Mouse (Mus musculus): ENCODE data around the gene Gm10518. TPM values are rescaled to one million over a fixed set of nuclear protein-coding genes. Genes with fewer than 3 reads are reported as not detected.

Gene Gm10518
- polyA plus RNA-seq, 1 experiment from 2014 or later = 0.08 TPM

DNA sequence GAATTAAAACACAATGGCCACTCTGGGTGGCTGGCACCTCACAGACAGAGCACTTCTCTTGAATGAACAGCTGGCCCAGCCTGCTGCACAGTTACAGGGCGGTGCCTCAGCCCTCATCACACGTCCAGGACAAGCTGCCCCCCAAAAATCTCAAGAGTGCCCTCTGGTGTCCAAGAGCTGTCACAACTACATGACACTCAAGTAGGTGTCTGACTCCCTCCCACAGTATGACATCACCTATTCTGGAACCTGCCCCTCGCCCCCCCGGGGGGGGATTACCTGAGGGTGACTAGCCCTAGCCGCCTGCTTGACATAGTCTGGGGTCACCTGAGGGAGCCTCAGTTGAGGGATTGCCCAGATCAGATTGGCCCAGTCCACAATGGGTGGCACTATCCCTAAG, 41.7 kb downstream of the Gm10518 start:
- WGBS (ENCODE audit: insufficient replicate concordance) = 12% methylated on average over 5 of the region's 5 CpGs
- ATAC-seq (ENCODE audit: low read depth) = peak; percentile 83
- Histone ChIP-seq H3K4me1 (ENCODE audit: control insufficient read depth, low read depth, low read length) (peaks cover 8% of the 10 kb centered on the region), H3K27me3 (ENCODE audit: control insufficient read depth, insufficient read depth, low read depth, low read length) (no peaks in the 10 kb centered on the region), H3K4me2 (ENCODE audit: low read depth, low read length) (no peak overlapping the region), H3K36me3 (ENCODE audit: control insufficient read depth, insufficient read depth) (no peaks in the 10 kb centered on the region), H3K9me3 (replicated peaks; ENCODE audit: control insufficient read depth, low read length) (no peaks in the 10 kb centered on the region), H3K4me3 (ENCODE audit: low read depth, low read length) (no peak overlapping the region), H3K9ac (ENCODE audit: low read depth, low read length) (no peak overlapping the region), H3K27ac (ENCODE audit: low read length) (no peak overlapping the region)

DNA sequence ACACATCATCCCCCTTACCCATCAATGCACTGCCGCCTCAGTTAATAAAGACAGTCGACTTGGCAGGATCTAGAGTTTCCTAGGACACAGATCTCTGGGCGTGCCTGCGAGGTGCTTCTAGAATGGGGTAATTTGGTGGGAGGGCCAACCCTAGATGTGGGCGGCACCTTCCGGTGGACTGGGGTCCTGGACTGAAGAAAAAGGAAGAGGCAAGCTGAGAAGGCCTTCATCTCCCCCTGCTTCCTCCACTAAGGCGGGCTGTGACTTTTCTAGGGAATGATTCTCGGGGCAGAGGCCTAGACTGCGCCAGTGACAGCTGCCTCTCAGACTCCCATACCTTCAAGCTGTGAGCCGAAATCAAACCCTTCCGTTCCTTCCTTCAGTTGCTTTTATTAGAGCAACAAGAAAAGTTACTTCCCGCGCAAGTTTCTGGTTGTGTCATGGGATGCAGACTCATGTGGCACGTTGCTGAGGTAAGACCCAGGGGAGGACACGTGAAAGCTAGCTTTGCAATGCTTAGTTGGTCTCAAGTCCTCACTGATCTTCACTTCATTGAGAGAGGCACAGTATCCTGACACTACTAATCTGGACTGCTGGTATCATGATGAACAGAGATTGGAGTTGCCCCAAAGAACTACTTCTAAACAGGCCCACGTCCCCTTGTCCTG, 42.8 kb downstream of the Gm10518 start:
- Histone ChIP-seq H3K4me2 (ENCODE audit: low read depth, low read length) (no peak overlapping the region), H3K27ac (ENCODE audit: low read length) (no peak overlapping the region), H3K36me3 (ENCODE audit: control insufficient read depth, insufficient read depth) (no peaks in the 10 kb centered on the region), H3K9ac (ENCODE audit: low read depth, low read length) (no peak overlapping the region), H3K4me1 (ENCODE audit: control insufficient read depth, low read depth, low read length) (peaks cover 8% of the 10 kb centered on the region), H3K4me3 (ENCODE audit: low read depth, low read length) (no peak overlapping the region), H3K27me3 (ENCODE audit: control insufficient read depth, insufficient read depth, low read depth, low read length) (no peaks in the 10 kb centered on the region), H3K9me3 (replicated peaks; ENCODE audit: control insufficient read depth, low read length) (no peaks in the 10 kb centered on the region)
- 73% methylated on average over 16 of the region's 16 CpGs for WGBS (ENCODE audit: insufficient replicate concordance)
- no peak for ATAC-seq (ENCODE audit: low read depth)

DNA sequence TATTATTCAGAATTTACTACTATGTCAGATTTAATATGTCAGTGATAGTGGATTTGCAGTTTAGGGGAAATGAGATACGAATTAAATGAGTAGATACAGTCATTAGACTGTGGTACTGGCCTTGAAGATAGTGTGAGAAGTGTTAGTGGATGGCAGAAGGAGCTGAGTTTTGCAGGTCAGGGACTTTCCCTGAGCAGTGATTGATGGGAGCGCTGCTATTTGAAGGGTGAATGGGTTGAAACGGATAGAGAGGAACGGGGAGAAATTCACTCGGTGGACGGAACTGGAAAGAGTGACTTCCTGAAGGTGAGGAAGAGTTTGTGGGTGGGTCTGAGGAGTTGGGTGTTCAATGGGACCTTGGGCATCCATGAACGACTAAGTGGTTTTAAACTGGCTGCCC, 44.0 kb downstream of the Gm10518 start:
- Histone ChIP-seq H3K4me2 (ENCODE audit: low read depth, low read length) (no peak overlapping the region), H3K36me3 (ENCODE audit: control insufficient read depth, insufficient read depth) (no peaks in the 10 kb centered on the region), H3K9me3 (replicated peaks; ENCODE audit: control insufficient read depth, low read length) (no peaks in the 10 kb centered on the region), H3K4me3 (ENCODE audit: low read depth, low read length) (no peak overlapping the region), H3K9ac (ENCODE audit: low read depth, low read length) (no peak overlapping the region), H3K4me1 (ENCODE audit: control insufficient read depth, low read depth, low read length) (peaks cover 8% of the 10 kb centered on the region), H3K27ac (ENCODE audit: low read length) (no peak overlapping the region), H3K27me3 (ENCODE audit: control insufficient read depth, insufficient read depth, low read depth, low read length) (no peaks in the 10 kb centered on the region)
- ATAC-seq (ENCODE audit: low read depth) = no peak
- 28% methylated on average over 7 of the region's 7 CpGs for WGBS (ENCODE audit: insufficient replicate concordance)

DNA sequence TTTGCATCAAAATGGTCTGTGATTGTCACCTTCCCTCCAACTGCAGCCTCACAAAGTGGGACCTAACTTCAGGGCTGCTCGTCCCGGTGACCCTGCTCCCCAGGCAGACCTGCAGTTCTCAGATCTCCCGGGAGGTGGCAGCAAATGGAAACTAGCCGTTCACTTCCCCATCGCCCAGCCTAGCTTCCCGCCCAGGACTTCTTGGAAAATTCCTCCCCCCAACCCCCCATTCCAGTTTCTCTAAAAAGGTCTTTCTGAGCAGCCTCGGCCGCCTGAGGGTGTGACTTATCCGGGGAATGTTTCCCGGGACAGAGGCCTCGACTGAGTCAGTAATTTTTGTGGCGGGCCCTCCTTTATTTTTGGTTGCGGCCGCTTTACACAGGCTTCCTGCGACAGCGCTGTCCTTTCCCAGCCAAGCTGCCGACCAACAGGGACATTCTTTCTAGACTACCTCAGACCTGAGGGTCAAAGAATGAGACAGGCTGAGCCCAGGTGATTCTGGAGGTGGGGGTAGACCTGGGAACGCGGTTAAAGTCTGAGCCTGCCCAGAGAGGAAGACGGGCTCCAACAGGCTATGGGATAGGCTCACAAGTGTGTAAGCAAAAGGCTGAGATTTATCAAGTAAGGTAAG, 44.7 kb downstream of the Gm10518 start:
- H3K9ac ChIP-seq (ENCODE audit: low read depth, low read length) = peak overlapping the region; percentile 41; the same call in 1 of the 2 replicates
- no peak overlapping the region for H3K27ac ChIP-seq (ENCODE audit: low read length)
- no peaks in the 10 kb centered on the region for H3K9me3 ChIP-seq (replicated peaks; ENCODE audit: control insufficient read depth, low read length)
- H3K36me3 ChIP-seq (ENCODE audit: control insufficient read depth, insufficient read depth) = no peaks in the 10 kb centered on the region
- peak overlapping the region; percentile 45 for H3K4me3 ChIP-seq (ENCODE audit: low read depth, low read length)
- peak; percentile 56 for ATAC-seq (ENCODE audit: low read depth)
- 7% methylated on average over 20 of the region's 20 CpGs for WGBS (ENCODE audit: insufficient replicate concordance)
- peaks cover 8% of the 10 kb centered on the region for H3K4me1 ChIP-seq (ENCODE audit: control insufficient read depth, low read depth, low read length)
- peak overlapping the region; percentile 61 for H3K4me2 ChIP-seq (ENCODE audit: low read depth, low read length)
- no peaks in the 10 kb centered on the region for H3K27me3 ChIP-seq (ENCODE audit: control insufficient read depth, insufficient read depth, low read depth, low read length)

DNA sequence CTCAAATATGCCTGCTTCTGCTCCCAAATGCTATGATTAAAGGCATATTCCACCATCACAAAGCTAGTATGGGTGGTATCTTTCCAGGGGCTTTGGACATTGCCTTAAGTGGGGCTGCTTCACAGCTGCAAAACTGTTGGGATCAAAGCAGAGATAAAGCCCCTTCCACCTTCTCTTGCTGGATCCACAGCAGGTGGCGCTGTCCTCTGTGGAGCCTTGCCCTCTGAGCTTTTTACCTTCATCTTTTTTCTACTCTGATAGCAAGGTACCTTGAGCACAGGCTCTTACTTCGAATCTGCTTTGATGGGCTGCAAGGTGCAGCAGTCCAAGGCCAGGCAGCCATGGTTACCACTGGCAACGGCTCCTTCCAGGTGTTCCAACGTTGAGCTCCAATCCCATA, 50.2 kb downstream of the Gm10518 start:
- Histone ChIP-seq H3K27ac (ENCODE audit: low read length) (peak overlapping the region; percentile 68), H3K4me1 (ENCODE audit: control insufficient read depth, low read depth, low read length) (peaks cover 15% of the 10 kb centered on the region), H3K9me3 (replicated peaks; ENCODE audit: control insufficient read depth, low read length) (no peaks in the 10 kb centered on the region), H3K36me3 (ENCODE audit: control insufficient read depth, insufficient read depth) (no peaks in the 10 kb centered on the region), H3K9ac (ENCODE audit: low read depth, low read length) (peak overlapping the region; percentile 7; the same call in 1 of the 2 replicates), H3K27me3 (ENCODE audit: control insufficient read depth, insufficient read depth, low read depth, low read length) (no peaks in the 10 kb centered on the region), H3K4me3 (ENCODE audit: low read depth, low read length) (0 out of 2 replicates have a peak overlapping the region, but pooled peaks have one; percentile 18), H3K4me2 (ENCODE audit: low read depth, low read length) (peak overlapping the region; percentile 49)
- peak; percentile 42; the same call in 1 of the 2 replicates for ATAC-seq (ENCODE audit: low read depth)
- WGBS (ENCODE audit: insufficient replicate concordance) = 22% methylated on average over 4 of the region's 4 CpGs

Other genes with a start within 250 kb of the Gm10518 start
- 9.4 and 10.0 TPM in 2 replicates for gene Sccpdh, start 135.2 kb upstream of the Gm10518 start, polyA plus RNA-seq (2015; fragmentation: Nextera tagmentation; extraction: Ambion mirVana)
- not detected in 2 replicates for gene Kif28, start 58.1 kb upstream of the Gm10518 start, polyA plus RNA-seq (2015; fragmentation: Nextera tagmentation; extraction: Ambion mirVana)
- gene Ahctf1, start 304 bp downstream of the Gm10518 start, polyA plus RNA-seq (2015; fragmentation: Nextera tagmentation; extraction: Ambion mirVana) = 14.4 and 14.9 TPM in 2 replicates
- gene Cdc42bpa, start 157.1 kb downstream of the Gm10518 start, polyA plus RNA-seq (2015; fragmentation: Nextera tagmentation; extraction: Ambion mirVana) = 6.7 and 7.1 TPM in 2 replicates

All from liver, embryonic 16.5 days (tissue).